Mouse (Mus musculus) heart, postnatal 4 days (tissue): ENCODE data around the gene Vmn2r-ps130. TPM values are rescaled to one million over a fixed set of nuclear protein-coding genes. Genes with fewer than 3 reads are reported as not detected.
"Not testable (repeated sequence)": the region's sequence is repeated elsewhere in the genome, so short reads cannot be mapped to it uniquely, and the experiment has no call there.

Experiments used
- DNase-seq: peaks from one replicate; pipeline ENCODE4 v3.0.0; 2021
- total RNA-seq, 2 experiments: library from RNA; stranded (reverse); gene quantifications; 2 replicates each; pipeline ENCODE4 v1.2.3; 2021

Gene Vmn2r-ps130
- not detected for total RNA-seq

- not testable (repeated sequence) for DNase-seq
These were observed at the start of gene Vmn2r-ps130 for GRCm38 (mm10) chr17:23060866-23061265. Vmn2r-ps130 (plus strand) TSS chr17:23061166.

Other genes starting within 250 kb of the Vmn2r-ps130 start
- gene Zfp945, start 194.0 kb upstream of the Vmn2r-ps130 start, total RNA-seq = 10 to 100 TPM in 1 of 2 experiments, 1 to 10 TPM in 1; 10.0 to 10.9 TPM
- not detected for gene Vmn2r113, start 118.2 kb upstream of the Vmn2r-ps130 start, total RNA-seq
- 1 to 10 TPM; 7.3 to 8.2 TPM for gene Zfp40, start 132.1 kb downstream of the Vmn2r-ps130 start, total RNA-seq